Mouse (Mus musculus): ENCODE results near the gene Ccr8.

GRCm38 (mm10) chr9:120058730-120059129, 33.2 kb upstream of the Ccr8 start:
- TF ChIP-seq POLR2A (IDR thresholded peaks at IDR 0.05; ENCODE audit: control insufficient read depth, extremely low read depth, insufficient read depth, low read length, poor library complexity) = no peak
- TF ChIP-seq CTCF (IDR thresholded peaks at IDR 0.05; ENCODE audit: borderline replicate concordance, control insufficient read depth, extremely low read depth, insufficient read depth, low read length, poor library complexity) = no peak

Measured in thymus, adult 2 months (tissue).